Mouse (Mus musculus): ENCODE measurements at regions not wholly inside any gene's neighbourhood (a gene's known extent, or its start where the extent isn't known, plus 50 kb on each side); places are given as distances from the start of the nearest gene placed in this dataset.
"Not testable (repeated sequence)": the region's sequence is repeated elsewhere in the genome, so short reads cannot be mapped to it uniquely, and the experiment has no call there.

DNA sequence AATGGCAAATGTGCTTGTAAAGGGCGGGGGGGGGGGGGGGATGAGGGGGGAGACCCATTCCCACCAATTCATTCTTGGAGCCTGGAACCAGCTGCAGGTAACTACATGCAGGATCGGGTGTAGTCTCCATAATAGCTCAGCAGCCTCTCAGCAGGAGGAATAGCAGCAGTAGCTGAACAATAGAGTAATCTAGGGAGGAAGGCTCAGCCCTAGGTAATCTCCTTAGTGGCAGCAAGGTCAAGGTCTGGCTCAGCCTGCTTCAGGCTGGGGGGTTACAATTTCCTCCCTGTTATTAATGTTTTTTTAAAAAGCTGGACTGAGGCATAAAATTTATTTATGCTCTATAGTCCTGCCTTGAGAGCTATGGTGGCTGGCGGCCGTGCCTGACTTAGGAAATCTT, 171.2 kb upstream of the Klf6 start:
- 72% methylated on average over 4 of the region's 4 CpGs for WGBS
- Histone ChIP-seq H3K36me3 (replicated peaks; ENCODE audit: control insufficient read depth, insufficient read depth, low read depth, low read length) (no peaks in the 10 kb centered on the region), H3K9me3 (replicated peaks; ENCODE audit: control insufficient read depth, low read length) (peaks cover 3% of the 10 kb centered on the region; the same call in 1 of the 2 replicates), H3K4me3 (ENCODE audit: low read depth, low read length) (no peak overlapping the region), H3K27me3 (ENCODE audit: control insufficient read depth, insufficient read depth, low read length) (no peaks in the 10 kb centered on the region), H3K4me1 (ENCODE audit: control insufficient read depth, insufficient read depth, low read length) (no peaks in the 10 kb centered on the region), H3K9ac (replicated peaks; ENCODE audit: low read length) (no peak overlapping the region), H3K27ac (replicated peaks; ENCODE audit: low read depth, low read length) (no peak overlapping the region), H3K4me2 (ENCODE audit: low read depth, low read length) (no peak overlapping the region)
- DNase-seq (ENCODE audit: low spot score) (no peak), ATAC-seq (replicated peaks; ENCODE audit: insufficient number of reproducible peaks, low FRiP score, low TSS enrichment, low read depth) (no peak)

- not testable (repeated sequence) for H3K9ac ChIP-seq (replicated peaks; ENCODE audit: low read length); H3K4me1 ChIP-seq (ENCODE audit: control insufficient read depth, insufficient read depth, low read length); H3K9me3 ChIP-seq (replicated peaks; ENCODE audit: control insufficient read depth, low read length); H3K27ac ChIP-seq (replicated peaks; ENCODE audit: low read depth, low read length); DNase-seq (ENCODE audit: low spot score); H3K27me3 ChIP-seq (ENCODE audit: control insufficient read depth, insufficient read depth, low read length); H3K4me2 ChIP-seq (ENCODE audit: low read depth, low read length); H3K36me3 ChIP-seq (replicated peaks; ENCODE audit: control insufficient read depth, insufficient read depth, low read depth, low read length); ATAC-seq (replicated peaks; ENCODE audit: insufficient number of reproducible peaks, low FRiP score, low TSS enrichment, low read depth); H3K4me3 ChIP-seq (ENCODE audit: low read depth, low read length)
- 88% methylated on average over 2 of the region's 2 CpGs for WGBS
Observed at GRCm38 (mm10) chr13:5690680-5691079, 170.6 kb upstream of the Klf6 start.

GRCm38 (mm10) chr13:5694626-5695025, 166.7 kb upstream of the Klf6 start:
- no peak overlapping the region for H3K27ac ChIP-seq (replicated peaks; ENCODE audit: low read depth, low read length)
- WGBS: 89% methylated on average over 8 of the region's 8 CpGs
- H3K9ac ChIP-seq (replicated peaks; ENCODE audit: low read length): no peak overlapping the region
- no peaks in the 10 kb centered on the region for H3K4me1 ChIP-seq (ENCODE audit: control insufficient read depth, insufficient read depth, low read length)
- no peaks in the 10 kb centered on the region for H3K27me3 ChIP-seq (ENCODE audit: control insufficient read depth, insufficient read depth, low read length)
- DNase-seq (ENCODE audit: low spot score) (no peak), ATAC-seq (replicated peaks; ENCODE audit: insufficient number of reproducible peaks, low FRiP score, low TSS enrichment, low read depth) (no peak)
- H3K36me3 ChIP-seq (replicated peaks; ENCODE audit: control insufficient read depth, insufficient read depth, low read depth, low read length): no peaks in the 10 kb centered on the region
- H3K9me3 ChIP-seq (replicated peaks; ENCODE audit: control insufficient read depth, low read length): peaks cover 3% of the 10 kb centered on the region; the same call in 1 of the 2 replicates
- H3K4me3 ChIP-seq (ENCODE audit: low read depth, low read length): no peak overlapping the region
- no peak overlapping the region for H3K4me2 ChIP-seq (ENCODE audit: low read depth, low read length)

DNA sequence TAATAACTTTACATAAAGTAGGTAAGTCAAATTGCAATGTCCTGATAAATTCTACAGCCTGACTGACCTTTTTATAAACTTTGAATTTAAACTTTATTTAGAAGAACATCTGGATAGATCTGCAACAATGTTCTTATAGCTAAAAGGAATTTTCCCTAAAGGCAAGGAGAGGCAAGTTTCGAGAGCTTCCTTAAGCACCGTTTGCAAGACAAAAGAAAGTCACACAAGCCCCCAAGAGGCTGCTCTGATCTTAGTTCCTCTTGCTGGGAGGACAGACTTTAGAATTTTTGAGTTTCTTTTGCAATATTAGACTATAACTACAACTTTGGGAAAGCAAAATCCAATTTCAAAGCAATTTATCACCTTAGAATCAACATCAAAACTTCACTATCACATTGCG, 165.7 kb upstream of the Klf6 start:
- ATAC-seq (replicated peaks; ENCODE audit: insufficient number of reproducible peaks, low FRiP score, low TSS enrichment, low read depth); H3K4me2 ChIP-seq (ENCODE audit: low read depth, low read length); H3K9ac ChIP-seq (replicated peaks; ENCODE audit: low read length); H3K36me3 ChIP-seq (replicated peaks; ENCODE audit: control insufficient read depth, insufficient read depth, low read depth, low read length); H3K9me3 ChIP-seq (replicated peaks; ENCODE audit: control insufficient read depth, low read length); H3K4me1 ChIP-seq (ENCODE audit: control insufficient read depth, insufficient read depth, low read length); DNase-seq (ENCODE audit: low spot score); H3K27me3 ChIP-seq (ENCODE audit: control insufficient read depth, insufficient read depth, low read length); H3K4me3 ChIP-seq (ENCODE audit: low read depth, low read length); H3K27ac ChIP-seq (replicated peaks; ENCODE audit: low read depth, low read length): not testable (repeated sequence)
- 46% methylated on average over 3 of the region's 3 CpGs for WGBS

GRCm38 (mm10) chr13:5696377-5696776, 164.9 kb upstream of the Klf6 start:
- ATAC-seq (replicated peaks; ENCODE audit: insufficient number of reproducible peaks, low FRiP score, low TSS enrichment, low read depth) (no peak), DNase-seq (ENCODE audit: low spot score) (no peak)
- Histone ChIP-seq H3K4me2 (ENCODE audit: low read depth, low read length) (no peak overlapping the region), H3K27me3 (ENCODE audit: control insufficient read depth, insufficient read depth, low read length) (no peaks in the 10 kb centered on the region), H3K27ac (replicated peaks; ENCODE audit: low read depth, low read length) (no peak overlapping the region), H3K4me3 (ENCODE audit: low read depth, low read length) (no peak overlapping the region), H3K4me1 (ENCODE audit: control insufficient read depth, insufficient read depth, low read length) (no peaks in the 10 kb centered on the region), H3K9me3 (replicated peaks; ENCODE audit: control insufficient read depth, low read length) (peaks cover 3% of the 10 kb centered on the region; the same call in 1 of the 2 replicates), H3K36me3 (replicated peaks; ENCODE audit: control insufficient read depth, insufficient read depth, low read depth, low read length) (no peaks in the 10 kb centered on the region), H3K9ac (replicated peaks; ENCODE audit: low read length) (no peak overlapping the region)
- 21% methylated on average over 2 of the region's 2 CpGs for WGBS

DNA sequence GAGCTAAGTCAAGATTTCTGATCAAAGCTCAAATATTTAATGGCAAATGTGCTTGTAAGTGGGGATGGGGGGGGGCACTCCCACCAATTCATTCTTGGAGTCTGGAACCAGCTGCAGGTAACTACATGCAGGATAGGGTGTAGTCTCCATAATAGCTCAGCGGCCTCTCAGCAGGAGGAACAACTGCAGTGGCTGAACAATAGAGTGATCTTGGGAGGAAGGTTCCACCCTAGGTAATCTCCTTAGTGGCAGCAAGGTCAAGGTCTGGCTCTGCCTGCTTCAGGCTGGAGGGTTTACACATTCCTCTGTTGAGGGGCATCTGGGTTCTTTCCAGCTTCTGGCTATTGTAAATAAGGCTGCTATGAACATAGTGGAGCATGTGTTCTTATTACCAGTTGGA, 164.0 kb upstream of the Klf6 start:
- H3K9me3 ChIP-seq (replicated peaks; ENCODE audit: control insufficient read depth, low read length); H3K9ac ChIP-seq (replicated peaks; ENCODE audit: low read length); H3K4me1 ChIP-seq (ENCODE audit: control insufficient read depth, insufficient read depth, low read length); H3K4me2 ChIP-seq (ENCODE audit: low read depth, low read length); H3K36me3 ChIP-seq (replicated peaks; ENCODE audit: control insufficient read depth, insufficient read depth, low read depth, low read length); DNase-seq (ENCODE audit: low spot score); H3K27ac ChIP-seq (replicated peaks; ENCODE audit: low read depth, low read length); ATAC-seq (replicated peaks; ENCODE audit: insufficient number of reproducible peaks, low FRiP score, low TSS enrichment, low read depth); H3K27me3 ChIP-seq (ENCODE audit: control insufficient read depth, insufficient read depth, low read length); H3K4me3 ChIP-seq (ENCODE audit: low read depth, low read length): not testable (repeated sequence)
- 61% methylated on average over 1 of the region's 1 CpGs for WGBS

DNA sequence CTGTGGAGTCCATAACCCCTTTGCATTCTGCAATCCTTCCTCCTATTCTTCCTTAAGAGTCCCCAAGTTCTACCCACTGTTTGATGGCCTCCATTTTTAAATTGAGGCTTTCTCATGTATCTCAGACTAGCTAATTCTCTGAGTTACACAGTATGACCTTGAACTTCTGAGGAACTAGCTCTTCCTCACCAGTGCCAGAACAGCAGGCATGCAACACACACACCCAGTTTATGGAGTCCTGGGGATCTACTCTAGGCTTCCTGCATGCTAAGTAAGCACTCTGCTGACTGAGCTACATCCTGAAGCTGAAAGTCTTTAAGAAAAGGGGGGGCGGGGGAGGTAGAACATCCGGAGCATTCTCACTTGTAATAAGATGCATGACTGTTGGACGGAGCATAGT, 159.2 kb upstream of the Klf6 start:
- H3K4me3 ChIP-seq (ENCODE audit: low read depth, low read length): no peak overlapping the region
- H3K27ac ChIP-seq (replicated peaks; ENCODE audit: low read depth, low read length): no peak overlapping the region
- no peaks in the 10 kb centered on the region for H3K36me3 ChIP-seq (replicated peaks; ENCODE audit: control insufficient read depth, insufficient read depth, low read depth, low read length)
- no peak overlapping the region for H3K9ac ChIP-seq (replicated peaks; ENCODE audit: low read length)
- H3K27me3 ChIP-seq (ENCODE audit: control insufficient read depth, insufficient read depth, low read length): no peaks in the 10 kb centered on the region
- no peaks in the 10 kb centered on the region for H3K9me3 ChIP-seq (replicated peaks; ENCODE audit: control insufficient read depth, low read length)
- no peaks in the 10 kb centered on the region for H3K4me1 ChIP-seq (ENCODE audit: control insufficient read depth, insufficient read depth, low read length)
- DNase-seq (ENCODE audit: low spot score) (no peak), ATAC-seq (replicated peaks; ENCODE audit: insufficient number of reproducible peaks, low FRiP score, low TSS enrichment, low read depth) (no peak)
- H3K4me2 ChIP-seq (ENCODE audit: low read depth, low read length): no peak overlapping the region
- 84% methylated on average over 3 of the region's 3 CpGs for WGBS

DNA sequence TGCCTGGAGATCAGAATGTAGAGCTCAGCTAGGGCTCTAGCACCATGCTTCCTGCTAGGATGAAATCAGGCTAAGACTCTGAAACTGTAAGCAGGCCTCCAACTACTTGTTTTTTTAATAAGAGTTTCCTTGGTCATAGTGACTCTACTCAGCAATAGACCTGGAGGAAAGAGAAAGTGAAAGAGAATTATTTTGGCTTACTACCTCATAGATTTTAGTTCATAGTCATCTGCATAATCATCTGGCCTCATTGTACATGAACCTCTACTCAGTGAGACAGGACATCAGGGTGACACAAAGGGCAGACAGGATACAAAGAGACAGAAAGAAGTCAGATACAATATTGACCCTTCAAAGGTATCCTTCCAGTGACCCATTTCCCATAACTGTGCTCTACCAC, 156.3 kb upstream of the Klf6 start:
- H3K36me3 ChIP-seq (replicated peaks; ENCODE audit: control insufficient read depth, insufficient read depth, low read depth, low read length): no peaks in the 10 kb centered on the region
- no peak overlapping the region for H3K27ac ChIP-seq (replicated peaks; ENCODE audit: low read depth, low read length)
- H3K4me3 ChIP-seq (ENCODE audit: low read depth, low read length): no peak overlapping the region
- DNase-seq (ENCODE audit: low spot score): no peak
- no peak for ATAC-seq (replicated peaks; ENCODE audit: insufficient number of reproducible peaks, low FRiP score, low TSS enrichment, low read depth)
- H3K4me1 ChIP-seq (ENCODE audit: control insufficient read depth, insufficient read depth, low read length): no peaks in the 10 kb centered on the region
- H3K27me3 ChIP-seq (ENCODE audit: control insufficient read depth, insufficient read depth, low read length): no peaks in the 10 kb centered on the region
- no peaks in the 10 kb centered on the region for H3K9me3 ChIP-seq (replicated peaks; ENCODE audit: control insufficient read depth, low read length)
- H3K4me2 ChIP-seq (ENCODE audit: low read depth, low read length): no peak overlapping the region
- no peak overlapping the region for H3K9ac ChIP-seq (replicated peaks; ENCODE audit: low read length)

Measured in embryonic facial prominence, embryonic 11.5 days (tissue).